Mouse (Mus musculus): ENCODE data around the gene Epha7. TPM values are rescaled to one million over a fixed set of nuclear protein-coding genes. Genes with fewer than 3 reads are reported as not detected.

The Epha7 gene
- polyA plus RNA-seq, 1 experiment: 0.05 TPM

- TF ChIP-seq CTCF (IDR thresholded peaks at IDR 0.05; ENCODE audit: extremely low read depth, insufficient read depth, insufficient read length, insufficient replicate concordance): no peak
- TF ChIP-seq POLR2A (IDR thresholded peaks at IDR 0.05; ENCODE audit: low read depth, low read length): no peak
- DNase-seq (ENCODE audit: low read depth in 1 of 2, low spot score in 2 of 2): no peak
- no peak overlapping the region for H3K4me3 ChIP-seq (ENCODE audit: extremely low read depth, insufficient read depth, insufficient read length)
Measured at GRCm38 (mm10) chr4:28862845-28863666, 50.1 kb downstream of the Epha7 start.

GRCm38 (mm10) chr4:28866411-28866810, 53.5 kb downstream of the Epha7 start:
- Histone ChIP-seq H3K27me3 (ENCODE audit: control insufficient read depth, insufficient read depth, low read length) (no peaks in the 10 kb centered on the region), H3K27ac (ENCODE audit: insufficient read depth, low read length) (no peak overlapping the region), H3K4me3 (ENCODE audit: extremely low read depth, insufficient read depth, insufficient read length) (no peak overlapping the region), H3K36me3 (ENCODE audit: control insufficient read depth, insufficient read depth, low read length) (no peaks in the 10 kb centered on the region), H3K4me1 (ENCODE audit: control insufficient read depth, insufficient read depth, insufficient read length) (no peaks in the 10 kb centered on the region)
- no peak for TF ChIP-seq CTCF (IDR thresholded peaks at IDR 0.05; ENCODE audit: extremely low read depth, insufficient read depth, insufficient read length, insufficient replicate concordance)
- no peak for TF ChIP-seq POLR2A (IDR thresholded peaks at IDR 0.05; ENCODE audit: low read depth, low read length)
- 84% methylated on average over 2 of the region's 2 CpGs for WGBS
- DNase-seq (ENCODE audit: low read depth in 1 of 2, low spot score in 2 of 2): no peak

More at GRCm38 (mm10) chr4:28862845-28863666, 50.1 kb downstream of the Epha7 start:
- 87% methylated on average over 6 of the region's 6 CpGs for WGBS
- no peaks in the 10 kb centered on the region for H3K36me3 ChIP-seq (ENCODE audit: control insufficient read depth, insufficient read depth, low read length)
- no peaks in the 10 kb centered on the region for H3K4me1 ChIP-seq (ENCODE audit: control insufficient read depth, insufficient read depth, insufficient read length)
- no peaks in the 10 kb centered on the region for H3K27me3 ChIP-seq (ENCODE audit: control insufficient read depth, insufficient read depth, low read length)
- no peak overlapping the region for H3K27ac ChIP-seq (ENCODE audit: insufficient read depth, low read length)

GRCm38 (mm10) chr4:28871615-28872014, 58.7 kb downstream of the Epha7 start:
- Histone ChIP-seq H3K36me3 (ENCODE audit: control insufficient read depth, insufficient read depth, low read length) (no peaks in the 10 kb centered on the region), H3K4me3 (ENCODE audit: extremely low read depth, insufficient read depth, insufficient read length) (no peak overlapping the region), H3K27ac (ENCODE audit: insufficient read depth, low read length) (no peak overlapping the region), H3K4me1 (ENCODE audit: control insufficient read depth, insufficient read depth, insufficient read length) (no peaks in the 10 kb centered on the region), H3K27me3 (ENCODE audit: control insufficient read depth, insufficient read depth, low read length) (no peaks in the 10 kb centered on the region)
- TF ChIP-seq CTCF (IDR thresholded peaks at IDR 0.05; ENCODE audit: extremely low read depth, insufficient read depth, insufficient read length, insufficient replicate concordance): no peak
- no peak for TF ChIP-seq POLR2A (IDR thresholded peaks at IDR 0.05; ENCODE audit: low read depth, low read length)
- DNase-seq (ENCODE audit: low read depth in 1 of 2, low spot score in 2 of 2): no peak
- 94% methylated on average over 11 of the region's 11 CpGs for WGBS

- Histone ChIP-seq H3K27me3 (ENCODE audit: control insufficient read depth, insufficient read depth, low read length) (no peaks in the 10 kb centered on the region), H3K4me1 (ENCODE audit: control insufficient read depth, insufficient read depth, insufficient read length) (no peaks in the 10 kb centered on the region), H3K27ac (ENCODE audit: insufficient read depth, low read length) (no peak overlapping the region), H3K4me3 (ENCODE audit: extremely low read depth, insufficient read depth, insufficient read length) (no peak overlapping the region), H3K36me3 (ENCODE audit: control insufficient read depth, insufficient read depth, low read length) (no peaks in the 10 kb centered on the region)
- no peak for DNase-seq (ENCODE audit: low read depth in 1 of 2, low spot score in 2 of 2)
- TF ChIP-seq POLR2A (IDR thresholded peaks at IDR 0.05; ENCODE audit: low read depth, low read length) (no peak), CTCF (IDR thresholded peaks at IDR 0.05; ENCODE audit: extremely low read depth, insufficient read depth, insufficient read length, insufficient replicate concordance) (no peak)
- 87% methylated on average over 5 of the region's 5 CpGs for WGBS
Measured at GRCm38 (mm10) chr4:28881271-28882044, 68.5 kb downstream of the Epha7 start.

DNA sequence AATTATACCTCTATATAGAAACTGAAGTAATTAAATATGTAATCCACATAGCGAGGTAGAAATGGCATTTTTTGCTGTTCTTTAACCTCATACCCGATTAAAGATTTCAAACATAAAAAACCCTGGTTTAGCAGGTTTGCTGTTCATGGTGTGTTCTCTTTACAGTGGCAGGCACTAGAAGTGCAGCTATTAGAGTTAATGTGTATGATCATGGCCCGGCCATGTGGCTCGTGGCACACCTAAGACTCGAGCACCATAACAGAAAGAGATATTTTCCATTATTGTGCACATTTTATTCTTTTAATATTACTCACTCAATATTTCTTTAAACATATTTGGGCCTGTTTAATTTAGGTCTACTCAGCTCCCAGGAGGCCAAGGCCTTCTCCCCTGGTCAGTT, 76.7 kb downstream of the Epha7 start:
- H3K4me1 ChIP-seq (ENCODE audit: control insufficient read depth, insufficient read depth, insufficient read length): no peaks in the 10 kb centered on the region
- TF ChIP-seq CTCF (IDR thresholded peaks at IDR 0.05; ENCODE audit: extremely low read depth, insufficient read depth, insufficient read length, insufficient replicate concordance) (no peak), POLR2A (IDR thresholded peaks at IDR 0.05; ENCODE audit: low read depth, low read length) (no peak)
- H3K36me3 ChIP-seq (ENCODE audit: control insufficient read depth, insufficient read depth, low read length): no peaks in the 10 kb centered on the region
- no peak overlapping the region for H3K4me3 ChIP-seq (ENCODE audit: extremely low read depth, insufficient read depth, insufficient read length)
- no peak for DNase-seq (ENCODE audit: low read depth in 1 of 2, low spot score in 2 of 2)
- WGBS: 91% methylated on average over 5 of the region's 5 CpGs
- H3K27me3 ChIP-seq (ENCODE audit: control insufficient read depth, insufficient read depth, low read length): no peaks in the 10 kb centered on the region
- no peak overlapping the region for H3K27ac ChIP-seq (ENCODE audit: insufficient read depth, low read length)

GRCm38 (mm10) chr4:28890102-28890501, 77.2 kb downstream of the Epha7 start:
- 81% methylated on average over 3 of the region's 3 CpGs for WGBS
- H3K27me3 ChIP-seq (ENCODE audit: control insufficient read depth, insufficient read depth, low read length): no peaks in the 10 kb centered on the region
- TF ChIP-seq POLR2A (IDR thresholded peaks at IDR 0.05; ENCODE audit: low read depth, low read length) (no peak), CTCF (IDR thresholded peaks at IDR 0.05; ENCODE audit: extremely low read depth, insufficient read depth, insufficient read length, insufficient replicate concordance) (no peak)
- no peaks in the 10 kb centered on the region for H3K36me3 ChIP-seq (ENCODE audit: control insufficient read depth, insufficient read depth, low read length)
- H3K4me3 ChIP-seq (ENCODE audit: extremely low read depth, insufficient read depth, insufficient read length): no peak overlapping the region
- no peaks in the 10 kb centered on the region for H3K4me1 ChIP-seq (ENCODE audit: control insufficient read depth, insufficient read depth, insufficient read length)
- no peak overlapping the region for H3K27ac ChIP-seq (ENCODE audit: insufficient read depth, low read length)
- no peak for DNase-seq (ENCODE audit: low read depth in 1 of 2, low spot score in 2 of 2)
